Mouse (Mus musculus): Measurements from ENCODE around the gene E130114P18Rik. TPM values are rescaled to one million over a fixed set of nuclear protein-coding genes. Genes with fewer than 3 reads are reported as not detected.

Gene E130114P18Rik
- polyA plus RNA-seq, 1 experiment: not detected

DNA sequence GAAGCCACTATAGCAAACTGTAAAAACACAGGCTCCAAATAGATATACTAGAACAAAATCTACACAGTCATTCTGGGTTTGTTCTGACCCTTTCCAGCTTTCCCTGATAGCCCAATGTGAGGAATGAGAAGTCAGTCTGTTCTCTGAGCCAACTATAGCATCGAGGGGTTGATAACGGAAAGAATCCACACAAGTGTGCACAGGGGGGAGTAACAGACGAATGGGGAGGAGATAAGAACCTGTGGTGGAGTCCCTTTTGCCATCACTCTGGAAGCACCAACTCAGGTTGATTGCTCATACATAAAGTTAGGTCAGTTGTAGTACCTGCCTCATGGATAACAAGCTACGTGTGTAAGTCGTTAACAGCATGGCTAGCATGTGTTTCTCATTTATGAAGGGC is 184.0 kb downstream of the E130114P18Rik start:
- Histone ChIP-seq H3K4me3 (ENCODE audit: insufficient read depth, low read depth, low read length) (no peak overlapping the region), H3K4me1 (ENCODE audit: control insufficient read depth, insufficient read depth, insufficient read length, low read length) (no peaks in the 10 kb centered on the region), H3K27ac (replicated peaks; ENCODE audit: low read depth, low read length) (no peak overlapping the region)

DNA sequence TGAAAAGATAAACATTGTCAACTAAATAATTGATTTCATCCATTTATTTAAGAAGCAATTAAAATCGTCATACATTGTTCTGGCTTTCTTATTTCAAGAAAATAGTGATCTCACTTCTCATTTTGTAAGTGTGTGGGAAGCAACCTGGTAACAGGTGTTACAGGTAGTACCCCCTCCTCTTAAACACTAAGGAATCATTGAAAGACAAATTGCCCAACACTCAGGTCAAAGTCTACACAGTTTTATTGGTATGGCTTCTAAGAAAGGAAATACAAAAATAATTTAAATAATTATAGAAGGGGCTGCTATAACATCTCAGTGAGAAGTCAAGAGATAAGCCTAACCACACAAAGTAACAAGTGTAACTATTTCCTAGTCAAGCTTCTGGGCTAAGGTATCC is 188.1 kb downstream of the E130114P18Rik start:
- Histone ChIP-seq H3K4me1 (ENCODE audit: control insufficient read depth, insufficient read depth, insufficient read length, low read length) (no peaks in the 10 kb centered on the region), H3K27ac (replicated peaks; ENCODE audit: low read depth, low read length) (no peak overlapping the region), H3K4me3 (ENCODE audit: insufficient read depth, low read depth, low read length) (no peak overlapping the region)

DNA sequence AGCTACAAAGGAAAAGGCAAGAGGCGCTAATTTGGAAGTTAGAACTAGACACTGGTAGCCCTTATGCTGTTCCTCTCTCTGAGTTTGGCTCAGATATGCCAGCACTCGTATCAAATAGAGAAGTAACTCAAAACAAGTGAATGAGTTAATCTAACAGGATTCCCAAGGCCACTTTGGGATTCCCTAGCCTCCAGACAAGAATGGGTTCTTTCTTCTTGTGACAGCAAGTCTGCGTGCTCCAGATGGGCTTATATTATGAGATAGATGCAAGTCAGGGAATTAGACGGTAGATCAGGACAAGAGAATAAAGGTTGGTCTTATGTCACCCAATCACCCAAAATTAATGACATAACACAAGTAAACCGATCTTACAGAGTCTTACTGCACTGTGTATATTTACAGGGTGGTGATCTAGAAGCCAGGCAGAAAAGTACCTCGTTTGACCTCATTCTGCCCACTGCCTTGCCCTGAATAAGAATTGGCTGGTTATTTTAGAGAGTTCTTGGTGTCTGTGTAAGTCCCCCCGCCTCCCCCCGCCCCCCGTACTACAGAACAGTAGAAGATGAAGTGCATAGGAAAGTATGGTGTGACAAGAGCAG is 190.4 kb downstream of the E130114P18Rik start:
- H3K4me3 ChIP-seq (ENCODE audit: insufficient read depth, low read depth, low read length): no peak overlapping the region

DNA sequence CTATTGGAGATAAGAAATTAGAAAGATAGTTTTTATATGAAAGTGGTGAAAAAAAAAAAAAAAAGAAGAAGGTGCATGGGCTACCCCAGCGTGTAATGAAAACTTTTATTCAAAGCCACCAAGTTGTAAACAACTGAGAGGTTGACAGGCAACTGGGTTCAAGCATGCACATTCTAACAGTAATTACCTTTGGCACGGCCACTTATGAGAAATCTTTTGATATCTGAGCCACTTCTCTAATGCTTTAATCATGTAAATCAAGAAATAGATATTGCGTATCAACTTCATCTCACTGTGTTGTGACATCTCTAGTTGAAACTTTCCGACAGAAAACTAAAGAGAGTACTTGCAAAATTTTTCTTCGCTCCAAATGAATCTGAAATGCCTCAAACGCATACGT is 192.7 kb downstream of the E130114P18Rik start:
- Histone ChIP-seq H3K4me3 (ENCODE audit: insufficient read depth, low read depth, low read length) (no peak overlapping the region), H3K27ac (replicated peaks; ENCODE audit: low read depth, low read length) (no peak overlapping the region), H3K4me1 (ENCODE audit: control insufficient read depth, insufficient read depth, insufficient read length, low read length) (no peaks in the 10 kb centered on the region)

More for the DNA sequence above, 190.4 kb downstream of the E130114P18Rik start:
- H3K27ac ChIP-seq (replicated peaks; ENCODE audit: low read depth, low read length): no peak overlapping the region
- no peaks in the 10 kb centered on the region for H3K4me1 ChIP-seq (ENCODE audit: control insufficient read depth, insufficient read depth, insufficient read length, low read length)

DNA sequence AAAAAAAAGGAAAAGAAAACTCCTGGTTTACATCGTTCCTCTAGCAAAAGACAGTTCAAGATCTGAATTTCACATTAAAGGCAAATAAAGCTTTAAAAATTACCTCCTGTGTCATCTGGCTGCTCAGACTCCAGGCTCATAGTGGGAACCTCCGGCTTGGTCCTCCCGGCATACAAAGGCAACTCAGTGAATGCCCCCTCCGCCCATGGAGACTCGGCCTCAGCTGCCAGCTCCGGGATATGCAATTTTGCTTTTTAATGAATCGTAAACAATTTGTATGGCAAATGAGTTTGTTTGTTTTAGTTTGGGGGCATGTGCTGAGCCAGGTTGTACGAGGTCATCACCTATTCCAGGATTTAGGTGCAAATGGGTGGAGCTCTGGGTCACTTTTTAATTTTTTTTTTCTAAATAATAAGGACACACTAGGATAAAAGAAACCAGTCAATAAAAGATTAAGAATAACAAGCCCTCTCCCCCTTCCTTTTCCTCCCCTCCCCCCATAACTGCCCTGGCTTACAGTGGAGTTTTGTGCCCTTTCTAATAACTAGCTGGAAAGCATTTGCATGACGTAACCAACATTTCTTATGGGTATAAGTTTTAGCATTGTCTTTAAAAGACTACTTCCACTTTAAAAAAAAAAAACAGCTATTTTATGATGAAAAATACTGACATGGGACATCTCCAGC is 193.3 kb downstream of the E130114P18Rik start:
- H3K4me1 ChIP-seq (ENCODE audit: control insufficient read depth, insufficient read depth, insufficient read length, low read length): no peaks in the 10 kb centered on the region

DNA sequence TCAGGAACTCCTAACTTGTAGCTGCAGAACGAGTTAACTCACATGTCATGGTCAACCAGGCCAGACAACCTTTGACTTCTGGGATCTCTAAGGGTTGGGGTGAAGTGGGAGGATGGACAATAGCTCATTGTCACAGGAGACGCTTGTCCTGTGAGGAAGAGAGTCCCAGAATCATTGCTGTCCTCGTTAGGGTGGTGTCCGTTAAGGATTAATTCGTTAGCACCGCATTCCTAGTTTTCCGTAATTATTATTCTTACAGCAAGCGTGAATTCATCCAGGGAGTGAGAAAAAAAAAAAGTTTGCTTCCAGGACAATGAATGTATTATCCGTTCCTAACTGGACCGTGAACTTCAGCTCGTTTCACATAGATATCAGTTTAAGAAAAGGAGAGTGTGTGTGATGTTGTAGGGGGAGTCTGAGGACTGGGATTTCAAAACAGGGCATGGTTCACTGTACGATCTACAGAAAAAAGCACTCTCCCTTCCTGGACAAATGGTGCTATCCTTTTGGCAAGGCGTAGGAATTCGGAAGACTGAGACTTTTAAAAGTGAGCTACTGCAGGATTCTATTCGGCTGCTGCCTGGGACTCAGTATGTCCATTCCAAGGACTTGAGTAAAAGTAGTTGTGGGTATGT is 195.0 kb downstream of the E130114P18Rik start:
- Histone ChIP-seq H3K27ac (replicated peaks; ENCODE audit: low read depth, low read length) (no peak overlapping the region), H3K4me1 (ENCODE audit: control insufficient read depth, insufficient read depth, insufficient read length, low read length) (no peaks in the 10 kb centered on the region), H3K4me3 (ENCODE audit: insufficient read depth, low read depth, low read length) (no peak overlapping the region)

More for the DNA sequence above, 193.3 kb downstream of the E130114P18Rik start:
- Histone ChIP-seq H3K27ac (replicated peaks; ENCODE audit: low read depth, low read length) (no peak overlapping the region), H3K4me3 (ENCODE audit: insufficient read depth, low read depth, low read length) (no peak overlapping the region)

DNA sequence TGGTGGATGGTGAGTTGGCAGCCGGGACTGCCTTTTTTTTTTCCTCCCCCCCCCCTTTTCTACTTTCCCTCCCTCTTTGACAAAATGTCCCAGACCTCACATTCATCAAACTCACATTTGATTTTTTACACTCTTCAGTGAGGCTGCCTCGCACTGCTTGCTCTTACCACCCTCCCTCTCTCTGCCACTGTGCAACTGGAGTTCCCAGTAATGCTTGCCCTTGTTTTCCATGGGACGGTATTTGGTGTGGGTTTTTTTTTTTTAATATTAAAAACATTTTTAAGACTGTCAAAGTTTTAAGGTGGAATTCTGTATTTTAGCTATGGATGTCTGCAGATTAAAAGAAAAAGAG is 195.8 kb downstream of the E130114P18Rik start:
- Histone ChIP-seq H3K4me1 (ENCODE audit: control insufficient read depth, insufficient read depth, insufficient read length, low read length) (no peaks in the 10 kb centered on the region), H3K4me3 (ENCODE audit: insufficient read depth, low read depth, low read length) (no peak overlapping the region), H3K27ac (replicated peaks; ENCODE audit: low read depth, low read length) (no peak overlapping the region)

DNA sequence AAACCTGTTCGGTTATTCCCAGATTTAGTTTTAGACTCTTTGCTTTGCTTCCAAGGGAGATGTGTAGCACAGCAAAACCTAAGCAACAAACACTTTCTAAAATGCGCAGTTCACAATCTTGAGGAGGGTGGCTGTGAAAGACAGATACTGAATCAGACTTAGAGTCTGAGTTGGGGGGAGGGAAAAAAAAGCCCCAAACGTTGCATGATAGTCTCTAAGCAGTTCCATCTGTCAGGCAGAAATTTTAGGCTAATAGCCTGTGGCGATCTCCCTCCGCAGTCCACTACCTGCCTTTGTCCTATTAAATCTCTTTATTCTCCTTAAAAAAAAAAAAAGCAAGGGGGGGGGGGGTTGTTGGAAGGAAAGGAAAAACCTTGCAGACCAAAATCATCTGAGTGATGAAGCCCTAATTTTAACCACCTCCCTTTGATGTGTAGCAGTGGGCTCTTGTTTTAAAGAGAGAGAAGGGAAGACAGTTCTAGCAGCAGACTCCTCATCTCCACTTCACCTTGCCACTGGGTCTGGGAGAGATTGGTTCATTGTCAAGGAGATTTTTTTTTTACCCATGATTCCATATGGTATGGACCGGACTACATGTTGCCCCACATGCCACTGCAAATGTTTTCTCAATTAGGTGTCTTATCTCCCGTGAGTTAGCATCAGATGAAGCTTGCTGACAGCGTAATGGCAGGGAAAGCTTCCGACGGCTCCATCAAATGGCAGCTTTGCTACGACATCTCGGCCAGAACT is 196.4 kb downstream of the E130114P18Rik start:
- no peak overlapping the region for H3K4me3 ChIP-seq (ENCODE audit: insufficient read depth, low read depth, low read length)
- H3K4me1 ChIP-seq (ENCODE audit: control insufficient read depth, insufficient read depth, insufficient read length, low read length): no peaks in the 10 kb centered on the region
- no peak overlapping the region for H3K27ac ChIP-seq (replicated peaks; ENCODE audit: low read depth, low read length)

DNA sequence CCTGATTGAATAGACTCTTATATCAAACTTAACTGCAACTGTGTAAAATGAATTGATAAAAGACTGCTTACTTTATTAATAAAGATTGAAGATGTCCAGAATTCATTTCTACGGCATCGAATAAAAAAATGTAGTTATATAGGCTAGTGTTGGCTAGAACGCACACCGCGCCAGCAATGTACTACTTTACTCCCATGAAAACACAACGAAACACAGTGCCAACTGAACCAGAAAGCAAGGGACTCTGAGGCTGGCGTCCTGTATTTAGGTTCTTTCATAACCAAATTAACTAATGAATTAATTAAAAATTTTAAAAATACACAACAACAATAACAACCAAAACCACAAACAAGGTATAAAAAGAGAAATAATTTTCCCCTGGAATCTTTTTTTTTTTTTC is 197.0 kb downstream of the E130114P18Rik start:
- no peak overlapping the region for H3K27ac ChIP-seq (replicated peaks; ENCODE audit: low read depth, low read length)
- no peak overlapping the region for H3K4me3 ChIP-seq (ENCODE audit: insufficient read depth, low read depth, low read length)
- no peaks in the 10 kb centered on the region for H3K4me1 ChIP-seq (ENCODE audit: control insufficient read depth, insufficient read depth, insufficient read length, low read length)

DNA sequence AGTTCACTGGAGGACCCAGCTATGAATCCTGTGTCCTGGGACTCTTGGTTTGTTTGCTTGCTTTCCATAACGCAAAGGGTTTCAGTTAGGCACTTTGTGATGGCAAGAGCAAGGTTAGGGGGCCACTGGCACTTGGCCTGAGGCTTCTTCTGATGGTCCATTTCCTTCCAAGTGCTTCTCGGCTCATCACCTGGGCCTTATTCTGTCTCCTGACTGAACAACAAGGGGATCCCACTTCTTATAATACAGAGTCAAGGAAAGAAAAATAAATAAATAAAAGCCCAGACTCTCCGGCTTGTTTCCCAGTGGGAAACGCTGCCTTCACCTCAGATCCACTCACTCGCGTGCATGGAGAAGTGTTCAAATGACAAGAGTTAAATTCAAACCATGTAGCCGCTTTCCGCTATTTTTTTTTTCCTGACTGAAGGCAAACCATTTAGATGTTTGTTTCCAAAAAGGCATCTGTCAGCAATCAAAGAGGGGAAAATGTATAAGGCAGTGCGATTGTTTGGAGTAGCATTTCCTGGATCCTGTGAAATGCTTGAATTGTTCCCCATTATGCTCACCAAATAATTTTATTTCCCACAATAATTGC is 199.2 kb downstream of the E130114P18Rik start:
- no peaks in the 10 kb centered on the region for H3K4me1 ChIP-seq (ENCODE audit: control insufficient read depth, insufficient read depth, insufficient read length, low read length)
- H3K4me3 ChIP-seq (ENCODE audit: insufficient read depth, low read depth, low read length): no peak overlapping the region
- H3K27ac ChIP-seq (replicated peaks; ENCODE audit: low read depth, low read length): no peak overlapping the region

DNA sequence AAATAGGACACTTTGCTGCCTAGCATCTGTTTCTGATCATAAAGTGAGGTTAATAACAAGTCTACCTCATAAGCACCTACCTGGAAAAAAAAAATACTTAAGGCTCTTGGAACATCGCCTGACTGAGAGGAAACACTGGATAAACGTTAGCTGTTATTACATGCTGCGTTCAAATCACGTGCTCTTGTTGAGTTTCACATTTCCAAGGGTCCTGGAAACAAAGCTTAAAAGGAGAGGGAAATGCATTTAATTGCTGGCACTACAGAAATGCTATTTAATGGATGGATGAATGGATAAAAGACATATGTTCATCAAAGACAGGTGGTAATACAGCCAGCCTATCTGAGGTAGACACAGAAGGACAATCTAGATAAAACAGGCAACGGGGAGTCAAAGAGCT is 200.4 kb downstream of the E130114P18Rik start:
- no peaks in the 10 kb centered on the region for H3K4me1 ChIP-seq (ENCODE audit: control insufficient read depth, insufficient read depth, insufficient read length, low read length)
- no peak overlapping the region for H3K27ac ChIP-seq (replicated peaks; ENCODE audit: low read depth, low read length)
- no peak overlapping the region for H3K4me3 ChIP-seq (ENCODE audit: insufficient read depth, low read depth, low read length)

DNA sequence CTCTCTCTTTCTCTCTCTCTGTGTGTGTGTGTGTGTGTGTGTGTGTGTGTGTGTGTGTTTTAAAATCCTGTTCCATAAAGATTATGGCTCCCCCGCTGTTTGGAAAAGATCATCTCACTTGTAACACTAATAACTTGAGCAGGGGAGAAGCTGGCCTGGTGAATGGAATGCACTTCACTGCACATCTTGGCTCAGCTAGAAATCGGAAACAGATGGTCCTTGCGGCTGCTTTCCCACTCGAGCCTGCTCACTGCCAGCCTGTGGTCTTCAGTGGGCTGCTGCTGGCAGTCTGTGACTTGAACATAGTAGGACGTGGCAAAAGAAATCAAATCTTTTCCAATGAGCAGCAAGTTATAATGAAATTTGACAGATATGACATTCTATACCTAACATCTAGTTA is 202.4 kb downstream of the E130114P18Rik start:
- Histone ChIP-seq H3K27ac (replicated peaks; ENCODE audit: low read depth, low read length) (no peak overlapping the region), H3K4me3 (ENCODE audit: insufficient read depth, low read depth, low read length) (no peak overlapping the region), H3K4me1 (ENCODE audit: control insufficient read depth, insufficient read depth, insufficient read length, low read length) (no peaks in the 10 kb centered on the region)

DNA sequence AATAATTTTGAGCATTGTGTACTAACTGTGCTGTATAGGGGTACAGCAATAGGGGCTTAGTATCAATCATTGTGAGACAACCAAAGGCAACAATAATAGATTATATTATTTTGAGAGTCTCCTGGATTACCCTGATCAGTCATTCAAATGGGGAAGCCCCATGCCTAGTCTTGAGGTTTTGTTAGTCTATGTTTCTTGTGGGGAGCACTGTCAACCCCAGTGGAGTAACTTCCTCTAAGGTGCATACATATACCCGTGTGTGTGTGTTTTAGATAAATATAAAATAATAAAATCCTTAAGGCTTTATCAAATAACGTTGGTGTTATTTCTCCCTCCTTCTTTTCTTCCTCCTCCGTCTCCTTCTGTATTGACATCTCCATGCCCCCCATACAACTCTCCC is 208.6 kb downstream of the E130114P18Rik start:
- H3K4me3 ChIP-seq (ENCODE audit: insufficient read depth, low read depth, low read length): no peak overlapping the region
- no peak overlapping the region for H3K27ac ChIP-seq (replicated peaks; ENCODE audit: low read depth, low read length)
- no peaks in the 10 kb centered on the region for H3K4me1 ChIP-seq (ENCODE audit: control insufficient read depth, insufficient read depth, insufficient read length, low read length)

DNA sequence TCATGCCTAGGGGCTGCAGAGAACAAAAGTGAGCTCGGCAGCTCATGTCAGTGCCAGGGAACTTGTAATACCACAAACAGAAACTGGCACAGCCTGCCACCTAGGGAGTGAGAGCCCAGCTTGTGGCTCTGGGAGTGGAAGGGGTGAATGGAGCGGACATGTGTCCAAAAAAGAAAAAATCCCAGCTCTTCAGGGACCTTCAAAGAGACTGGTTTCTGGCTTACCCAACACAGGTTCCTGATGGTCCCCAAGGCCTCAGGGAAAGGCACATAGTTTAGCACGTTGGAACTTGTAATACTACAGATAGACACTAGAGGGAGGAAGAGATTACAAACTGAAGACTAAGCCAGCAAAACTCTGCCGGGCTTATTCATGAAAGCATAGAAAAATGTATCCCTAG is 213.2 kb downstream of the E130114P18Rik start:
- no peaks in the 10 kb centered on the region for H3K4me1 ChIP-seq (ENCODE audit: control insufficient read depth, insufficient read depth, insufficient read length, low read length)
- H3K4me3 ChIP-seq (ENCODE audit: insufficient read depth, low read depth, low read length): no peak overlapping the region
- no peak overlapping the region for H3K27ac ChIP-seq (replicated peaks; ENCODE audit: low read depth, low read length)

DNA sequence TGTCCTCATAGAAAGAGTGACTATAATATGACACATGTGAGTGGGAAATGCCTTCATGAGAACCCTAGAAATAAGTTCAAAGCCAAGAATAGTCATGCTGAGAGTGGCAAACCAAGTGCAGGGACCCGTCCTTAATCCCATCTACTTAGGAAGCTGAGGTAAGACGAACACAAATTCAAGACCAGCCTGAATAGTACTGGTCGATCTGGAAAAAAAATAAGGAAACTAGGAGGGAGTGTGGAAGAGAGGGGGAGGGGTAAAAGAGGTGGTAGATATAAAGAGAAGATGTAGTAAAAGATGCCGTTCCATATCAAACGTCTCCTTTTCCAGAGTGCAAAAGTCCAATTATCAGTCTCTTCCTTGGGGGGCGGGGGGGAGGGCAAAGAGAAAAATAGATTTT is 213.7 kb downstream of the E130114P18Rik start:
- Histone ChIP-seq H3K27ac (replicated peaks; ENCODE audit: low read depth, low read length) (no peak overlapping the region), H3K4me1 (ENCODE audit: control insufficient read depth, insufficient read depth, insufficient read length, low read length) (no peaks in the 10 kb centered on the region), H3K4me3 (ENCODE audit: insufficient read depth, low read depth, low read length) (no peak overlapping the region)
